Mouse (Mus musculus) granulocyte monocyte progenitor cell, adult 5-6 weeks (primary cell): ENCODE results near the gene Lama4. TPM values are rescaled to one million over a fixed set of nuclear protein-coding genes. Genes with fewer than 3 reads are reported as not detected.

Source experiments
- ATAC-seq: replicated peaks from 2 replicates; pipeline ENCODE4 v1.8.0; 2016; ENCODE audit warnings: mild to moderate bottlenecking, moderate TSS enrichment, inconsistent platforms; ENCODE audit not compliant: poor library complexity, severe bottlenecking
- total RNA-seq, 2 experiments: library from RNA; stranded (forward) in 1 of 2; stranded (reverse) in 1 of 2; fragments of 200-712, 200-1000 nt in 1 of 2; fragments of >200 nt in 1 of 2; fragmentation: Nextera tagmentation in 1 of 2; gene quantifications; 2 replicates each; pipeline ENCODE4 v1.2.3; 2014 to 2017

Lama4 gene
- total RNA-seq, 2 experiments from 2014 or later = not detected

DNA sequence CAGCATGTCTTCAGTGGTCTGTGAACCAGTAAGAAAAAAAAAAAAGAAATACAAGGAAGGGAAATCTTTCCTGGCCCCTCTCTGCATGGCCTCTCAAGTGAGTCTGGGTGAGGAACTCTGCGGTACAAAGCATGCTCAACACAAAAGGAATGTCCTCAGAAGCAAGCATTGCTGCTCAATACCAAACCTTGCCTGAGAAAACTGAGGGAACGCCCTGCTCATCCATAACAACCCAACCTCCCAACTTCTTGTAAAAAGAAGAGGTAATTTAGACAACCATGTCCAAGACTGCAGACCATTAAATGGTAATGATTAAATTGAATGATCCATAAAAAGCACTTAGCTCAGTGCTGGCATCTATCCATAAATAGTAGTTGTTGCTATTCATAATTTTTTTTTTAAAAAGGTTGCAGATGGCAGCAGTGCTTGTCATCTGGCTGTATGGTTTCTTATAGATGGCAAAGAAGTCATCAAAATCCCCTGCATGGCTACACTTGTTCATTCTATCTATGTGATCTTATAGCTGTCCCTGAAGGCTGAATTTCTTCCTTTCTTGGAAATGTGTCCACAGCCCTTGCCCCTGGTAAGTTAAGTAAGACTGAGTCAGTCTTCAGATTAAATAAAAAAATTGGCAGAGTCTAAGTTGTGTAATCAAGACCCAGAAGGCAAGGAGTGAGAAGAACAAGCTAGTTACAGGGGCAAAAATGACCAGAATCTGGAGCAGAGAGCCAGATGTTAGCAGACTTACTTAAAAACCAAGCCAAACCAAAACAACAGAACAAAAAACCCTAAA lies 28.5 kb downstream of the Lama4 start:
- no peak for ATAC-seq

DNA sequence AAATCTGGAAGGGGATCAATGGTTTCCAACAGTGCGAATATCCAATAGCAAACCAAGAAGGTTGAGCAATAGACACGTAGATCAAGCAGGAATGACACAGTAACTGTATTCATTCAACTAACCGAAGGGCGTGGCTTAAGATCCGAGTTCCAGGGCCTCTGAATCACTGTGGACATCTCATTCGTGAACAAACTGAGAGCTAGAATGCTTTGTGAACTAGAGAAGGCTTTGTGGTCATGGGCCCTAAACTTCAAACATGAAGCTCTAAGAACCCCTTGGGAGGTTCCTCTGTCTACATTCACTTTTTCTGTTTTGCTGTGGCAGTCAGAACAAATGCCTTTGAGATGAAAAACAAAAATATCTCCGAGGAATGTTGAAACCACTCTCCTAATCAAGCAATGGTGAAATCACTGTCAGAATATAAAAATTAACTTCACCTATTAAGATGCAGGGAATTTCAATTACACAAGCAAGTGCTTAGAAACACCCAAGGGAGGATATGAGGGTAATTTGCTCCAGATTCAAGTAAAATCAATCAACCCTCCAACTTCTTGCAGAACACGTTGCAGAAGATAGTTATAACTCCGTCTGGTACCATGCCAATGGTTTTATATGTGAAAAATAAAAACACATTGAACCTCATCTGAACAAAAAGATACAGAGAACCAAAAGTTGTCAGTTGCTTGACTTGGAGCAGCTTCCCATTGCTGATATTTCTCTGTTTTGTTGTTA lies 29.6 kb downstream of the Lama4 start:
- ATAC-seq = no peak

DNA sequence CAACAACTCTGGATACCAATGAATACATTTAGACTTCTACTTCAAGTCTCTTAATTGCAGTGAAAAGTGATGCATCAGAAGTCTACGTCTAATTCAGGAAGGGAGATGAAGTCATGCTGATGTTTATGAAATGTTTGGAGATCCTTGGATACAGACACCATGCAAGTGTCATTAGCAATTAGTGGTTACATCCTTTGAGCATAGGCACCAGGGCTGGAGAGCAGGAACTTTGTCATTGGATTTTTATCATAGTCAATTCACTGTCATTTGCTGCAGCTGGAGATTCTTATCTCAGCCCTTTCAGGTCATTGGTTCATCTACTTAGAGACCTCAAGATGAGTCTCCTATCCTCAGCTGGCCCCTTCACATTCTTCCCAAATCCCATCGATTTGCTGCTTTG lies 30.6 kb downstream of the Lama4 start:
- ATAC-seq = no peak

DNA sequence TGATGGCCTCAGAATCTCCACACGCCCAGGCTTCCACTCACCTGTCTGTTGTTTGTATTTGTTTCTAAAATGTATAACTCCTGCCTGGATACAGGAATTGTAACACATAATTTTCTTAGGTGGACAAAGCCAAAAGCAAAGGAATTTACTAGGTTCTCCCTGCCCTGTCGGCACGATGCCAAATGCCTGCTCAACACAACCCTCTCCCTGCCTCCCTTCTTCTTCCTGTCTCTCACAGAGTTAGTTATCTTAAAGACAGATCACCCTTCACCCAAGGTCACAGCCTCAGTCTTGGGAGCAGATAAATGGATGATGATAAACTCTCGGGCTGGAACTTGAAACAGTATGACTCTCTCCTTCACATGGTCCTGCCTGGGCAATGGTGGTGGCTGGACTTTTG lies 35.6 kb downstream of the Lama4 start:
- ATAC-seq = no peak

DNA sequence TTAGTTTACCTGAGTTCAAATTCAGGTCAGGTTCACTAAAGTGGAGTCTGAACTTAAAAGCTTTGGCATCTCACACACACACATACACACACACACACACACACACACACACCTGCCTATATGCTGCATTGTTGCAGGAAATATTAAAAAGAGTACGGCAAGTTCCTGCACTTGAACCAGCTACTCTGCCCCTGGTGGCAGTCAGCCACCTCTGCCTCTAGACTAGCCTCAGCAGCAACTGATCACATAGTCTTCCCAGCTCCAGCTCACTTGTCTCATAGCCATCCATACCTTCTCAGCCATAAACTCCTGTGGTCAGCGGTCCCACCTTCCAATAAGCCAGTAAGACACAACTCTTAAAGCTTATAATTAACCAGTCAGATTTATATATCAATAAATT lies 37.2 kb downstream of the Lama4 start:
- no peak; the same call in 1 of the 2 replicates for ATAC-seq

DNA sequence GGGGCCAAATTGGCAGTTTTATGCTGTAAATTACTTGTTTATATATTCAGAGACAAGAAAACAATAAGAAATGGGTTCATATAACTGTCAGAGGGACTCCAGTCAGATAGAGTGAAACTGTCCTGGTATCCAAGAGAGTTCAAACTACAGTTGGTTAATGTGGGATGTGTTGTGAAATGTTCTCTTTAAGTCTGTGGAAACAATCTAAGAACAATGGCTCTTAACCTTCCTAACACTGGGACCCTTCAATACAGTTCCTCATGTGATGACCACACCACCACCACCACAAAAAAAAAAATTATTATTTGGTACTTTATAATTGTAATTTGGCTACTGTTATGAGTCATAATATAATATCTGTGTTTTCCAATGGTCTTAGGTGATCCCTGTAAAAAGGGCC lies 38.2 kb downstream of the Lama4 start:
- ATAC-seq = peak; percentile 83

DNA sequence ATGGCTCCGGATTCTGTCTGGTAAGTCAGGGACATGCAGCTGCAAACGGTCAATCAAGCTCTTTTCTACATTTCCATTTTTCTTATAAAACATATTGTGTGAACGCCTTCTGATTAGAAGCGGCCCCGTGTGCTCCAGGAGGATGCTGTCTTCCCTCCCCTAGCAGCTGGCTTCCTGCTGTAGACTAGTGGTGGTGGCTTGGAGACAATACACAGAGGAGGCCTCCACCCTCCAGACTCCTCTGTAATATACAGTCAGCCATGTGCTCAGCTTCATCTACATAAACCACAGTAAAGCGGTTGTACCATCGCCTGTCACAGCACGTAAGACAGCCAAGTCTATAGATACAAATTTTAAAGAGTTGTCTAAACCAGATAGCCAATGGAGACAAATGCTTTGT lies 40.2 kb downstream of the Lama4 start:
- no peak for ATAC-seq

DNA sequence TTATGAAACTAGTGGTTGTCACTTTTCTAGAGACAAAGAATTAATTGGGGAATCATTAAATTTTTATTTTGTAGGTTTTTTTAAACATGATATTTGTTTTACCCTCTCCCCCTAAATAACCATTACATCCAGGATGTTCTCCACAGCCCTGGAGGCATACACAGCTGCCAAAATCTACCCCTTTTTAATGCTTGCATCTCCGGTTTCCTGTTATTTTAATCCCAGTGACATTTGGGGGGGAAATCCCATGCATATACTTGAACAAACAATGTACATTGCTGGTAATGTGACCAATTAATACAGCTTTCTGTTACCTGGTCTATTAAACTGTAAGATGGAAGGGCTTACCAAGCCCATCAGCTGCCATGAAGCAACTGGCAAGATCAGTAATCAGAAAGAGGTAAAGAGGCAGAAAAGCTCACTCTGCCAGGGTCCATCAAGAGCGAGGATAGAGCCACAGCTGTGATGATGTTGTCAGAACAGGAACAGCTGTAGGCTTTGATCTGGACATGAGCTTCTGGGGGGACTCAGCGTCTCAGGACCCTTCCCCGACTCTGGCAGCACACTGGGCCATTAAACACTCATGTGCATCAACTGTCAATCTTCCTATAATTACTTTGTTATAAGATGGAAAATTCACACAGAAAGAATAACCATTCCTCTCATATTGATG lies 41.3 kb downstream of the Lama4 start:
- ATAC-seq = no peak

DNA sequence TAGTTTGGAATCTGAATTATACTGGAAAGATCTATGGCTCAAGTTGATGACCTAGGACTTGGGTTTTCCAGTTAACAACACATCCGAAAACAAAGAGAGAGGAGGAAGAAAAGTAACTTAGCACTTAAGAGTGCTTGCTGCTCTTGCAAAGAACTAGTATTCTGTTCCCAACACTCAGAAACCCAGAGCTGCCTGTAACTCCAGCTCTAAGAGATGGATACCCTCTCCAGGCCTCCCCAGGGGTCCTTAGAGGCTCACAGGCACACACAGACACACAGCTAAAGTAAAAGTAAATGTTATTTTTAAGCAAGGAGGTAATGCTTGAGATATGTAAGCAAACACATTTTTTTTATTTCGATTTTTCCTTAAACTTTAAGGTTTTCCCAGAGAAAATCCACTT lies 49.5 kb downstream of the Lama4 start:
- ATAC-seq = no peak

DNA sequence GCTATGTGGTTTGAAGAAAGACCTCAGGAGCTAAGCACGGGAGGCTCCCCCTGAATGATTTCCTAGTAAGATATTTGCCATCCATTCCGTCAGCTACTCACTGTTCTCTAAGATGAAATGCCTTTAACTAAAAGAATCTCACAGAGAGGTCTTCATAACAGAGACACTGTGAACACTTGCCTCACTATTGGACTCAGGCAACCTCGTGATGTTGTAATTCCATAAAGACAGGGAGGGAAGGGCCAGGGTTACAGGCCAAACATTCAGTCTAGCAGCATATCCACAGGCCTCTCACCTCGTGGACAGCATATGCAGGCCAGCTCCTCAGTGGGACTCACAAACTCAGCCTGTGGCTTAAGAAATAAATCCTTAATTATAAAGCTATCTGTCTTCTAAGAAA lies 52.7 kb downstream of the Lama4 start:
- no peak for ATAC-seq

DNA sequence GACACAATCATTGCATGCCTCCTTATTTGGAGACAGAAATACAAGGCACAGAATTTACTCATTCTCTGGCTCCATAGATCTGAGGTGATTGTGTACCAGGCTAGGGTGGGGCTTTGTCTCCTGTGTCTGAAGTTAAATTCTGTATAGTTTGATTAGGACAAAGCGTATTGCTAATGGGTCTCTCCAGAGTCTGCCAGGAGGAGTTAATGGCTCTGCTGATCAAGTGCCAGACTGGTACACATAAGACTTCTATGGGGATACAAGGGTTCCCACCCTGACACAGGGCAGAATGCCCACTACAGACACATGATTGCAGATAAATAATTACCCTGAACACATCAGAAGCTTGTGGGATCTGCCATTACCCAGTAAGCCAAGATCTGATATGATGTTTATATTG lies 53.3 kb downstream of the Lama4 start:
- no peak for ATAC-seq

DNA sequence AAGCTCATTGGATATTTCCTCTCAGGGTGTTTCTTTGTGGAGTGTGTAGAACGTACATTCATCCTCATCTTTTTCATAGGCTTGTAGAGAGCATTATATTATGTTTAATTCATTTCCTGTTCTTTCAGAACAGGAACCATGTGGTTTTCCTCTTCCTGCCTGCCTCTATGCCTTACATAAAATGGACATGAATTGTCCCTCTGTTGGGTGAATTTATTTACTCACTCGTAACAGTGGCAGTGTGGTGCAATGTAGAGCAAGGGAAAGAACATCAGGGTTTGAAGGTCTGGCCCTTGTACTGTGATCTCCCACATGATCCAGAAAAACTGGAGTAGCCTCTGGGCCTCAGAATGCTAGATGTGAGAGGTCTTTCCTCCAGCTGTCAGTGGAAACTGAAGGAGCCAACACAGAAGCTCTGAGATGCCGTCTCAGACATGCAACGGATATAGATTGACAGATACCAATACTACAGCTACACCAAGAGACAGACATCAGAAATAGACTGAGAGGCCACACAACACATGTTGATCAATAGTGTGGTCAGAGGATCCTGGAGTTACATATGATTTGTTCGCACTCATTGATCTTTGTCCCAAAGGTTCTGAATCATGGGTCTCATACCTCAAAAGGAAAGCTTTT lies 58.4 kb downstream of the Lama4 start:
- peak; percentile 80 for ATAC-seq

DNA sequence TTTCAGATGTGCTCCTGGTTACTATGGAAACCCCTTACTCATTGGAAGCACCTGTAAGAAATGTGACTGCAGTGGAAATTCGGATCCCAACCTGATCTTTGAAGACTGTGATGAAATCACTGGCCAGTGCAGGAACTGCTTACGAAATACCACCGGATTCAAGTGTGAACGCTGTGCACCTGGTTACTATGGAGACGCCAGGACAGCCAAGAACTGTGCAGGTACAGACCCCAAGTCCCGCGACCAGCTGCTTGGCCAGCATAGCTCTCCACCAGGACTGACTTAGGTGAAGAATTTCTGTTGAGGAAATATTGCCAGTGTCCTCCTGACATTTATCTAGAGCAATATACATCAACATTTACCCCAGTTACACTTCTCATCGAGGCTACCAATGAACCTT lies 61.2 kb downstream of the Lama4 start:
- ATAC-seq = no peak

DNA sequence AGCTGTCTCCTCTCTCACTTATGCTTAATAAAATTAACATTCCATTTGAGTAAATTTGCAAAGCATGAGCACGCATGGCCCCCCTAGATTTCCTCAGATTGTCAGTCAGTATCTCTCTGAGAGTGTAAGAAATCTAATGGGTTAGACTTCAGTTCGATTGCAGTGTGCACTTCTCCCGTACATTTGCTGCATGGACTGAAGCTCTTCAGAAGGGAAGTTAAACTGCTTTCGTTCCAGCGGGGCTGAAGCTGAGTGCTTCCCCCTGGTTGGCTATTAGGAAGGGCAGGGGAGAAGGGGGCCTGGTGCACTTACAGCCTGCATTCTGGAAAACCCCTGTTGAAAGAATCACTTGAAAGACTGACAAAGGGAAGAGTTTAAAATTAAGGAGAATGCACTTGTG lies 61.7 kb downstream of the Lama4 start:
- ATAC-seq = peak; percentile 43

DNA sequence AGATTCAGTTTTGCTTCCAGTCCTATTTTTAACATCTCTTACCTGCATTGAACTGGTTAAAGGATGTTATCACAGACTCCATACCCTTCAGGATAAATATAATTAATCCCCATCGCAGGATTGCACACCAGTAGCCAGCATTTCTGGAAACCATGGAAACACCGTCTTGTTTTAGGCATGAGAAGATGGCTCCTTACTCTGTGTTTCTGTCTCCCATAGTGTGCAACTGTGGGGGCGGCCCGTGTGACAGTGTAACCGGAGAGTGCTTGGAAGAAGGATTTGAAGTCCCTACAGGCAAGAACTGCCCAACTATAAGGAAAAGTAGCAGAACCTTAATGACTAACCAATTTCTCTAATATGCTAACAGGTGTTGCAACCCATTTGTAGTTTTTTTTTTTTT lies 63.1 kb downstream of the Lama4 start:
- ATAC-seq = no peak

DNA sequence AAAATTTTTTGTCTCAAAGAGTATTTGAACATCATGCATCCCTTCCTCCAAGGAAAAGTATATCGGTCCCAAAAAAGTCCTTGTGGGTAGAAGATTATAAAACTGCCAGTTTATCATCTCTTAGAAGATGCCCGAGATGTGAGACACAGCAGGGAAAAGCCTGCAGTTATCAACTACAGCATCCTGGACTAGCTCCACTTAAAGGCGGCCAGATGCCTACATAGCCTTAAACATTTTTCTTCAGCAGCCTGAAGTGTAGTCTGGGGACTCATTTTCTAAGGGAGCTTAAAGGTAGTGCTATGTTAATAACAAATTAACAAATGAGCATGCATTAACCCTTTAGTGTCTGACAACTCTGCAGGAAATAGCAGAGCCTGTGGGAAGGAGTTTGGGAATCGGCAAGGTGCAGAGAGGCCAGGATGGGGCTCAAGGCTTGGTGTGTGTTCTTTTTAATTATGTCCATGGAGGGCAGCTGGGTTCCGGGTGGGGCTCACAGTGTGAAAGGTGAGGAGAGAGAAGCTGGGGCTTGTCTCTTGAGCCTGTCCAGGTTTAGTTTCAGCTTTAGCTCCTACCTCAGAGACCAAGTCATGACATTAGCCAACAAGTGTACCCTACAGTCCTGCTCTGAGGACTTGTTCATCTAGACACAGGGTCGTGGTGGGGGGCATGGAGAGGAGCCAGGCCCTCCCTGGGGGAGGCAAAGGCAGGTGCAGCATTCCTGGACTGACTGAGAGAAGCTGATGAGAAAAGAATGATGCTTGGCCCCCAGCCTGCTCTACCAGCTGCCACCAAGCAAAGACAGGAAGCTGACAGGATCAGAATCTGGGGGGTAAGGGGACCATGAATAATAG lies 64.2 kb downstream of the Lama4 start:
- ATAC-seq = no peak

DNA sequence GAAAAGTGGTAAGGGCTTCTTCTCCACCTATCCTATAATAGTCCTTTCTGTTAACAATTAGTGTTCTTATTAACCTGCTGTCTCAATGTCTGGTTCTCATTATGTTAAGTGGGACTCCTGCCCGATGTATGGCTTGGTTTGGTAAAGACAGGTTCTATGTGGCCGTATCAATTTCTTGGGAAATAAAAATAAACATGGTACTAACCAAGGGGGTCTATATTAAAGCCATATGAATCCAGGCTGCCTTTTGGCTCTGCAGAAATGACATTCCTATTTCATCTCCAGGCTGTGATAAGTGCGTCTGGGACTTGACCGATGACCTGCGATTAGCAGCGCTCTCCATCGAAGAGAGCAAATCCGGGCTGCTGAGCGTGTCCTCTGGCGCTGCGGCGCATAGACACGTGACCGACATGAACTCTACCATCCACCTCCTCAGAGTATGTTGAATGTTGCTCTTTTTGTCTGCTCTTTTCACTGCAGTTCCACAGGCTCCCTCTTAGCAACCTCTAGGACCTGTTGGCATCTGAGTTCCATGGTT lies 64.9 kb downstream of the Lama4 start:
- ATAC-seq = no peak

DNA sequence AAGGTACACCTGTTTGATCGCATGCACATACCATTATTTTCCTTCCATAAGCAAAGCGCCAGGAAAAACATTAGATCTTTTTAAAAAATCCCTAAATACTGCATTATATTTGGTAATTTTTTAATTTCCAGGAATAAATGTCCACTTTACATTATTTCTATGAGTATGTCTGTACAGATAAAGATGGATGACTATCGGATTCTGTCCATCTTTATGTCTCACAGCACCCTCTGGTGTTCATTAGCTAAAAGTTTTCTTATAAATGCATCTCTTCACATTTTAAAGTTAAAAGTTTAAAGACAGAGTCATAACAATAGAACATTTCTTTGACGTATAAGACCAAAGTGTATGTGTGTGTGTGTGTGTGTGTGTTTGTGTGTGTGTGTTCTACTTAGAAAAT lies 74.2 kb downstream of the Lama4 start:
- ATAC-seq = no peak; the same call in 1 of the 2 replicates

DNA sequence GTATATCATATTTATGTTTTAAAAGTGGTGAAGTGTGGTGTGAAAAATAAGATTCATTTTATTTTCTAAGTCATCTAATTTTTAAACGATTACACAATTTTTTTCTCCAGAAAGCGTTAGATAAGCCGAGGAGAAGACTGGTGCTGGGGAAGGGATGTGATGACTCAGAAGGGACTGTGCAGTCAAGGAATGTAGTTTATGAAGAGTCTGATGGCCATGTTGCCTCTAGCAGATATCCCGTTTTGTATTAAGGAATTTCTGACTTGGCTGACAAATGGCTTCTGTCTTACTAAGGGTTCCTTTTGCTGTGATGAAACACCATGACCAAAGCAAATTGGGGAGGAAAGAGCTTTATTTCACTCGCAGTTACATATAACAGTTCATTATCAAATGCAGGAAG lies 74.7 kb downstream of the Lama4 start:
- ATAC-seq = no peak
